Mouse (Mus musculus) heart, embryonic 15.5 days (tissue): ENCODE results near the gene Wdr91. TPM values are rescaled to one million over a fixed set of nuclear protein-coding genes. Genes with fewer than 3 reads are reported as not detected.

Experiments
- ATAC-seq: fragments of 200-750 bp; cut with Nextera tagmentation; replicated peaks from 2 replicates; pipeline ENCODE4 v1.8.0; 2017; ENCODE audit warnings: low read depth, moderate TSS enrichment; ENCODE audit not compliant: insufficient number of reproducible peaks, insufficient read depth, low FRiP score
- H3K27ac ChIP-seq: fragments of 300-500 bp; sonication (generic); 2 replicates; pipeline ENCODE4 v1.5.1; 2015; ENCODE audit warnings: mild to moderate bottlenecking, inconsistent platforms
- H3K27me3 ChIP-seq: fragments of 300-500 bp; sonication (generic); 2 replicates; pipeline ENCODE4 v1.6.1; 2015; ENCODE audit warnings: inconsistent platforms
- H3K36me3 ChIP-seq: fragments of 300-500 bp; sonication (generic); 2 replicates; pipeline ENCODE4 v1.6.1; 2015; ENCODE audit warnings: mild to moderate bottlenecking, inconsistent platforms
- H3K4me1 ChIP-seq: fragments of 300-500 bp; sonication (generic); replicated peaks from 2 replicates; pipeline ENCODE4 v1.6.1; 2015; ENCODE audit warnings: inconsistent platforms
- H3K4me2 ChIP-seq: fragments of 300-500 bp; sonication (generic); 2 replicates; pipeline ENCODE4 v1.6.1; 2015; ENCODE audit warnings: inconsistent platforms, mild to moderate bottlenecking, moderate library complexity
- H3K4me3 ChIP-seq: fragments of 300-500 bp; sonication (generic); 2 replicates; pipeline ENCODE4 v1.5.1; 2015; ENCODE audit warnings: mild to moderate bottlenecking, inconsistent platforms
- H3K9ac ChIP-seq: fragments of 300-500 bp; sonication (generic); 2 replicates; pipeline ENCODE4 v1.6.1; 2015; ENCODE audit warnings: mild to moderate bottlenecking, inconsistent platforms
- H3K9me3 ChIP-seq: fragments of 300-500 bp; sonication (generic); replicated peaks from 2 replicates; pipeline ENCODE4 v1.6.1; 2016; ENCODE audit warnings: inconsistent platforms
- WGBS: fragments of 180-500 bp; shearing (Covaris S2); methylation state at CpG from one replicate; pipeline ENCODE4 v1.1.7; 2015; ENCODE audit warnings: mixed read lengths; 5-methylcytosine and 5-hydroxymethylcytosine counted together
- polyA plus RNA-seq: library from polyadenylated mRNA; unstranded; fragments of >200 nt; fragmentation: Nextera tagmentation; extraction: Ambion mirVana; gene quantifications from 2 replicates; pipeline ENCODE4 v1.2.1, GENCODE M21; 2015

The Wdr91 gene
- 7.8 and 10.7 TPM in 2 replicates for polyA plus RNA-seq

DNA sequence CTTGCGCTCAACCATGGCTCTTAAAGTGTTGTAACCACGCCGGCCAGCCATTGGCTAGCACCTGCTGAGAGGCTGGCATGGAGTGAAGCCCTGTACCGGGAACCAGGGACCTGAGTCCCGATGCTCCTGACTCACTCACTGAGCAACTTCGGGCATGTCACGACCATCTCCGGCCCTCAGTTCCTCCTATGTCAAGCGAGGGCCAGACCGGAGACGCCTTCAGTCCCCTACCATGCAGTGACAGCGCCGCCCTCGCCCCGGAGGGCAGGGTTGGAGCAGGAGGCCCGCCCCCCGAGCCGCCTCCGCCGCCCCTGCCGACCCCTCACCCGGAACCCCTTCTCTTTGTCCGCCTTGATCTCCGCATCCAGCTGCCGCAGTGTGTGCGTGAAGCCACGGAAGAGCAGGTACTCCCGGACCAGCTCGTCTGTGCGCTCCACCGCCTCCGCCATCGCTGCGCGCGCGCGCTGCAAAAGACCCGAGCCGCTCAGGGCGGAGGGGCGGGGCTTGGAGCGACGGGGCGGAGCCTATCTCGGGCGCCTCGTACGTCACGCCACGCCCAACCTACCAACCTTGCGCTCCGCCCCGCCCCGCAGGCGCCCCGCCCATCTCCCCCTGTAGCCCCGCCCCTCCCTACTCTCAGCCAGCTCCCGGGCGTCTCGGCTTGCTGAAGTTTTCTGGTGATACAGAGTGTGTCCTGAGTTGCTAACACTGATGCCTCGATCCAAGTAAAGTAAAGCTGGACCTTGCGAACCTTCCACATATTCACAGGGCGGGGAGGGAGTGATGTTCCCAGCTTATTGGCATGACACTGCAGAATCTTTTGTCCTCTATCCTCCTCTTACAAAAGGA is at the start of gene Wdr91:
TSS of gene Wdr91 (minus strand) at position 506 of the 849 bp plus-strand sequence.
- Histone ChIP-seq H3K9ac (peak within 1 kb of the TSS; percentile 59), H3K27ac (peak within 1 kb of the TSS; percentile 87), H3K27me3 (no peaks in the 10 kb centered on the region), H3K4me2 (peak within 1 kb of the TSS; percentile 77), H3K4me1 (peaks cover 26% of the 10 kb centered on the region), H3K36me3 (peaks cover 13% of the 10 kb centered on the region), H3K9me3 (no peaks in the 10 kb centered on the region), H3K4me3 (peak within 1 kb of the TSS; percentile 66)
- ATAC-seq = peak; percentile 97
- WGBS = under 1% methylated on average over 63 of the region's 64 CpGs

- H3K4me2 ChIP-seq = no peak overlapping the region
- WGBS = 85% methylated on average over 7 of the region's 7 CpGs
- no peaks in the 10 kb centered on the region for H3K9me3 ChIP-seq
- no peaks in the 10 kb centered on the region for H3K36me3 ChIP-seq
- H3K27me3 ChIP-seq = no peaks in the 10 kb centered on the region
- H3K4me1 ChIP-seq = peaks cover 10% of the 10 kb centered on the region
- H3K4me3 ChIP-seq = no peak overlapping the region
- no peak overlapping the region for H3K9ac ChIP-seq
- no peak for ATAC-seq
- no peak overlapping the region for H3K27ac ChIP-seq
Measured at GRCm38 (mm10) chr6:34959131-34959530, 48.5 kb upstream of the Wdr91 start.

DNA sequence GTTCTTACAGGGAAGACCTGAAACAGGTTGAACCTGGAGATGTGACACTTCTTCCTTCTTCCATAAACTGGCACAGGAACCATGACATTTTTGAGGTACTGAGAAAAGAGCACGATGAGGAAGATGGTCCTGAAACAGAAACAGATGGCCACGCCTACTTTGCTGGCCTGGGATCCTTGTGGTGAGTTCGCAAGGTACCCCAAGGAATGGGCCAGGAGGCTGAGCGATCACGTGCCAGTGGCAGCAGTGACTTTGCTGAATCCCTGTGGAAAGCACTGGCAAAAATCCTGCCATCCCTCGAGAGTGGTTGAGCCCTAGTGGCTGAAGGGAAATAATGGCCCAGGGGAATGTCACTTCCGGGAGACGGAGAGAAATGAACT is 45.2 kb upstream of the Wdr91 start:
- H3K9me3 ChIP-seq = no peaks in the 10 kb centered on the region
- no peak overlapping the region for H3K27ac ChIP-seq
- no peak overlapping the region for H3K9ac ChIP-seq
- H3K4me1 ChIP-seq = peaks cover 10% of the 10 kb centered on the region
- peak overlapping the region; percentile 27 for H3K4me3 ChIP-seq
- H3K36me3 ChIP-seq = no peaks in the 10 kb centered on the region
- peak overlapping the region; percentile 58 for H3K4me2 ChIP-seq
- no peaks in the 10 kb centered on the region for H3K27me3 ChIP-seq
- whole genome bisulfite sequencing = 37% methylated on average over 8 of the region's 8 CpGs
- no peak for ATAC-seq

DNA sequence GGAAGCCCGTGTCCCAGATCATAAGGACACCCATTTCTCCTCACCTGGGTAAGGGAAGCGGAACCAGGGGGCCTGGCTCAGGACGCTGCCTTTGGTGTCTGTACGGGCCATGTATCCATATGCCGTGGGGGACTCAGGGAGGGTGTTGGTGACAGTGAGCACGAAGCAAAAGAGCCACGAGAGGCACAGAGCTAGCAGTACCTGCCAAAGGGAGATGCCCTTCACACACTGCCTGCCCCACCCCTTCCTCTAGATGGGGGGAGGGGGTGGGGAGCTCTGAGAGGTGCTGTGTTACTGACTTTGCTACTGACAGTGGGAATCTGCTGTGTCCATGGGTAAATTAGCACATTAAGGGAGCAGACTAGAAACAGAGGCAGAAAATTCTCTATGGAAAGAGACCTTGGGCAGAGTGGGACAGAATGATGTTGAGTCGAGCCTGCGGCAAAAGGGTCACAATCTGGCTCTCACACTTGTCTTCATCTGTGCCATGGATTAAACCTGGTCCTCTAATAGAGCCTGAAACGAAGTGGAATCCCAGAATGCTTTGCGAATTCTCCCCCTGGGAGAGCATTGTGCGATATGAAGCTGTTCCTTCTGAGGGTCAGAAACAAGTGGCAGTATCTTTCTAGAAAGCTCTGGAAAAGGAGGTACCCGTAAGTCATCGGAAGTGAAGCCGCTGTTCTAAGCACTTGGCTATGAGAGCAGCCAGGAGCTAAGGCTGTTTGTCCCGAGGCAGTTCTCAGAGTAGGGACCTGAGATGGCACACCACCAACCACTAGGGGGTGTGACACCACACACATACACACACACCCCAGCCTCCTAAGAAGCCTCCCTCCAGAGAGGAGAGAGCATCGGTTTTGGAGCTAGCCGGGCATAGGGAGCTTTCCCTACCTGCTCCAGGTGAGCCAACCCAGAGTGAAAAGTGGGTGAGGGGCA is 44.5 kb upstream of the Wdr91 start:
- no peaks in the 10 kb centered on the region for H3K9me3 ChIP-seq
- ATAC-seq = peak; percentile 61
- H3K9ac ChIP-seq = no peak overlapping the region
- H3K4me3 ChIP-seq = peak overlapping the region; percentile 27
- H3K27me3 ChIP-seq = no peaks in the 10 kb centered on the region
- 46% methylated on average over 18 of the region's 18 CpGs for WGBS
- peaks cover 10% of the 10 kb centered on the region for H3K4me1 ChIP-seq
- H3K27ac ChIP-seq = no peak overlapping the region
- no peaks in the 10 kb centered on the region for H3K36me3 ChIP-seq
- H3K4me2 ChIP-seq = peak overlapping the region; percentile 58

DNA sequence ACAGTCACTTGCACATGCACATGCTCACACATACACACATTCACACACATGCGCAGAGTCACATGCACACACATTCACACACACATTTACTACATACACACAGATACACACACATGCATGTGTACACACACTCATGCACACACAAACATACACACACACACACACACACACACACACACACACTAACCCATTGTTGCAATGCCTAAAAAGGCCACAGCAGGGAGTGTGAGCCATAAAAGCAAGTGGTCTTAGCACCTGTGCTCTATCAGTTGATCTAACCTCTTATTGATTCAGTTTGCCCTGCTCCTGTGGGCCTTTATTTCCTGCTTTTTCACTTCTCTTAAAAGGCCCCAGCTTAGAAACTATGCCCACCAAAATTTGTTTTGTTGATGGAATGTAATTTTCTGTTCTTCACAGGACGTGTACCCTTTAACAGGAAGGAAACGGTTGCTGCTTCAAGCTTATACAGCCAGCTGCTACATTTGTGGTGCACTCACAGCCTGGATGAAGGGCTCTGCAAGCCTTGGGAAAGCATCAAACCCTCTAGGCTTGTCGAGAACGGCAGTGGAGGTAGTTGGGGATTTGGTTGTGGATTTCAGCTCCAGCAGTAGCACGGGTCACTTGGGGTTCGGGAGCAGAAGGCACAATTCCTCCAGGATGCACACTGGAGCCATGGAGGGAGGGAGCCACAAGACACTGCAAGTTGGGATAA is 41.4 kb upstream of the Wdr91 start:
- no peak overlapping the region for H3K9ac ChIP-seq
- H3K27ac ChIP-seq = no peak overlapping the region
- H3K4me2 ChIP-seq = no peak overlapping the region
- H3K36me3 ChIP-seq = no peaks in the 10 kb centered on the region
- no peak overlapping the region for H3K4me3 ChIP-seq
- ATAC-seq = no peak
- no peaks in the 10 kb centered on the region; the same call in 1 of the 2 replicates for H3K9me3 ChIP-seq
- 55% methylated on average over 7 of the region's 7 CpGs for WGBS
- H3K4me1 ChIP-seq = peaks cover 10% of the 10 kb centered on the region
- no peaks in the 10 kb centered on the region for H3K27me3 ChIP-seq

DNA sequence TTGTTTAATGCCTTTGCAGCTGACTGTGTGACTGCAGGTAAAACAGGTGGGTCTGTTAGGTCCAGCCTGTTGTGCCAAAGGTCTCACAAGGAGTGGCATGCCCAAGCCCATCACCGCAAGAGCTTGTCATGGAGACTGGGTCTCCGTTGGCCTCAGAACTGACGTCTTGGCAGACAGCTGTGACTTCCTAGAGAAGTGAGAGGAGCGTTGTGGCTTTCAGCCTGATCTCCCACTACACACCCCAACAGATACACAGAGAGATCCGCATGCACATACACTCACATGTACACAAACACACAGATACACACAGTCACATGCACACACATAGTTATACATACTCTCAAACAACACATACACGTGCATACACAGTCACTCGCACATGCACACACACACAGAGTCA is 40.8 kb upstream of the Wdr91 start:
- H3K9me3 ChIP-seq = no peaks in the 10 kb centered on the region; the same call in 1 of the 2 replicates
- 79% methylated on average over 7 of the region's 7 CpGs for WGBS

DNA sequence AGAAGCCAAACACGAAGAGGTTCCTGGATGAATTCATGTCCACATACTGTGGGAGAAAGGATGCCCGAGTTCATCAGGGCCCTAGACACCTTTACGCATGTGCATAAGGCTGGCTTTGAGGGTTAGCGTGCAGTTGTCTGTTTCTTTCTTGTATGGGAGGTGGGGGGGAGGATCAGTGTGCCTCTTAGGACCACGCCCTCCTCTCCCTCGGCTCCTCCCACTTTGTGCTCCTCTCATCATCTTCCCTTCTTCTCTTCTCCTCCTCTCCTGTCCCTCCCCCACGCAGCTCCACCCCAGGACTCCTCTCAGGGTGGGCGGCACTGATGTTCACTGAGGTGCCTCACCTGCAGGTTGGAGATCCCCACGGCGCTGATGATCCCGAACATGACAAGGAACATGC is 37.8 kb upstream of the Wdr91 start:
- H3K9ac ChIP-seq = no peak overlapping the region
- no peak overlapping the region for H3K4me3 ChIP-seq
- no peaks in the 10 kb centered on the region for H3K36me3 ChIP-seq
- WGBS = 20% methylated on average over 11 of the region's 11 CpGs
- no peaks in the 10 kb centered on the region; the same call in 1 of the 2 replicates for H3K9me3 ChIP-seq
- H3K27me3 ChIP-seq = no peaks in the 10 kb centered on the region
- H3K4me2 ChIP-seq = peak overlapping the region; percentile 16; the same call in 1 of the 2 replicates
- no peak overlapping the region for H3K27ac ChIP-seq
- no peaks in the 10 kb centered on the region for H3K4me1 ChIP-seq
- no peak for ATAC-seq

More for the DNA sequence above, 40.8 kb upstream of the Wdr91 start:
- no peak for ATAC-seq
- no peaks in the 10 kb centered on the region for H3K36me3 ChIP-seq
- H3K4me1 ChIP-seq = peaks cover 10% of the 10 kb centered on the region
- no peak overlapping the region for H3K4me3 ChIP-seq
- no peak overlapping the region for H3K4me2 ChIP-seq
- no peak overlapping the region for H3K9ac ChIP-seq
- no peak overlapping the region for H3K27ac ChIP-seq
- no peaks in the 10 kb centered on the region for H3K27me3 ChIP-seq

- 64% methylated on average over 1 of the region's 1 CpGs for WGBS
- Histone ChIP-seq H3K27ac (no peak overlapping the region), H3K27me3 (no peaks in the 10 kb centered on the region), H3K9ac (no peak overlapping the region), H3K4me3 (no peak overlapping the region), H3K9me3 (no peaks in the 10 kb centered on the region; the same call in 1 of the 2 replicates), H3K4me2 (no peak overlapping the region), H3K4me1 (no peaks in the 10 kb centered on the region), H3K36me3 (no peaks in the 10 kb centered on the region)
- ATAC-seq = no peak
Measured at GRCm38 (mm10) chr6:34946486-34947079, 35.9 kb upstream of the Wdr91 start.

GRCm38 (mm10) chr6:34943499-34943898 is 32.8 kb upstream of the Wdr91 start:
- 65% methylated on average over 5 of the region's 5 CpGs for WGBS
- H3K4me1 ChIP-seq = no peaks in the 10 kb centered on the region
- no peak overlapping the region for H3K4me3 ChIP-seq
- no peaks in the 10 kb centered on the region for H3K27me3 ChIP-seq
- no peaks in the 10 kb centered on the region for H3K36me3 ChIP-seq
- H3K9ac ChIP-seq = no peak overlapping the region
- H3K27ac ChIP-seq = no peak overlapping the region
- no peaks in the 10 kb centered on the region; the same call in 1 of the 2 replicates for H3K9me3 ChIP-seq
- no peak for ATAC-seq
- H3K4me2 ChIP-seq = no peak overlapping the region

DNA sequence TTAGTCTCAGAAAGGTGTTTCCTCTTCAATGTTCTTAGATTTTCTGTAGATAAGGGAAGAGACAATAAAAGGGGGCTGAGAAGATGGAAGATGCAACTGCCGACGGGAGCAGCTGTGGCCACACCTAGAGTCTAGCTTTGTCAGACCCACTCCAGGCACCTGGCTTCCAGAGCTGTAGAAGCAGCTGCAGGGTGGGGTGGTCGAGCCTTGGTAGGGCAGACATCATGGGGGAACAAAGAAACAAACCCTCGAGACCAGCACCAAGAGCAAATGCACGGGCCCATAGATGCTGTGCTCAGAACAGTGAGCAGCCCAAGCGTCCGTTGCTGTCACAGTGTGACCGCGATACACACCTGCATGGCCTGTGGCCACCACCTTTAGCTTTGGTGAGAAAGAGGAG is 31.8 kb upstream of the Wdr91 start:
- 76% methylated on average over 9 of the region's 9 CpGs for WGBS

More for the DNA sequence above, 31.8 kb upstream of the Wdr91 start:
- no peaks in the 10 kb centered on the region for H3K4me1 ChIP-seq
- no peaks in the 10 kb centered on the region for H3K36me3 ChIP-seq
- no peaks in the 10 kb centered on the region for H3K27me3 ChIP-seq
- no peak overlapping the region for H3K4me2 ChIP-seq
- H3K9me3 ChIP-seq = no peaks in the 10 kb centered on the region; the same call in 1 of the 2 replicates
- no peak overlapping the region for H3K4me3 ChIP-seq
- H3K9ac ChIP-seq = no peak overlapping the region
- ATAC-seq = no peak
- no peak overlapping the region for H3K27ac ChIP-seq
